ENCODE assay signal across 23 mouse cellular contexts in the genomic region with DNA sequence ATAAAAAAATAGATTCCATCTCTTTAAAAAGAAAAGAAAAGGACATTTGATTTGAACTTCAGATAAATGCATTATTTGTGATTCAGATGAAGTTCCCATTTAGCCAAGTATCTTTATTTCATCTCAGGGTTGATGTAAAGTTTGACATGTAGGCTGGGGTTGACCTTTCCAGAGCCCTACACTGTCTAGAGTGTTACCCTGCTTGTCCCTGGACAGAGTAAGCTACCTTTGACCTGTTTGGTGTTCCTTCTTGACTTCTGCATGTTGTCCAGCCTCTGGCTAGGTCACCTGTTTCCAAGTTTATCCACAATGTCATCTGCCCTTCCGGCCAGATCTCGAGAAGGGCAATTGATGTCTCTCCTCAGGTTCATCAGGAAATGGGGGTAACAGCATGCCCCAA. TPM values are rescaled to one million over a fixed set of nuclear protein-coding genes. Genes with fewer than 3 reads are reported as not detected.
A peak's percentile ranks its signal among the peaks of the same experiment; 100 is the strongest.
DNase-seq lines count a peak whose midpoint lies in the region; ATAC-seq lines count a peak whose summit lies in the region.
"Had no signal": no experiment of that assay in that cellular context is flagged by ENCODE, and none has a peak within 500 bp of the region (broad histone marks: within the 10 kb centered on the region; RNA-seq: fewer than 3 reads in every experiment).

No protein-coding gene starts in this region.

- no peaks in the 10 kb centered on the region for H3K36me3 ChIP-seq in kidney, embryonic 14.5 days (ENCODE audit: control insufficient read depth, insufficient read depth, low read length)
- H3K36me3 ChIP-seq in kidney, embryonic 16.5 days (ENCODE audit: insufficient read depth, low read length) = no peaks in the 10 kb centered on the region
- no peaks in the 10 kb centered on the region for H3K36me3 ChIP-seq in lung, embryonic 16.5 days (ENCODE audit: control insufficient read depth, insufficient read depth, low read length)
- H3K36me3 ChIP-seq: embryonic facial prominence, embryonic 10.5 days; embryonic facial prominence, embryonic 12.5 days; forebrain, embryonic 15.5 days; G1E had no signal

- 38% methylated on average over 2 of the region's 2 CpGs for WGBS in kidney, embryonic 14.5 days
- 15% methylated on average over 2 of the region's 2 CpGs for WGBS in kidney, embryonic 16.5 days
- WGBS in lung, embryonic 16.5 days = 78% methylated on average over 2 of the region's 2 CpGs

- no peak overlapping the region for H3K4me2 ChIP-seq in kidney, embryonic 14.5 days (replicated peaks; ENCODE audit: low read depth, low read length)
- no peak overlapping the region for H3K4me2 ChIP-seq in kidney, embryonic 16.5 days (replicated peaks; ENCODE audit: low read depth, low read length)
- H3K4me2 ChIP-seq in lung, embryonic 16.5 days (ENCODE audit: low read depth, low read length) = no peak overlapping the region
- H3K4me2 ChIP-seq: embryonic facial prominence, embryonic 12.5 days; forebrain, embryonic 13.5 days; forebrain, embryonic 15.5 days had no signal

- no peak for DNase-seq in kidney, adult 8-10 months
- no peak for DNase-seq in kidney, adult 9 months
- no peak for DNase-seq in lung, postnatal 4 days
- DNase-seq: adrenal gland, adult 8-10 months; adrenal gland, postnatal 14 days; B cell, adult 2 months; cerebellum, adult 11-12 months; cerebellum, adult 2 months; cerebellum, adult 9-10 months; cerebellum, postnatal 10 days; cerebellum, postnatal 25 days; forebrain, postnatal 0 days had no signal

- H3K27me3 ChIP-seq in kidney, embryonic 14.5 days (ENCODE audit: control insufficient read depth, insufficient read depth, low read length) = no peaks in the 10 kb centered on the region
- no peaks in the 10 kb centered on the region for H3K27me3 ChIP-seq in kidney, embryonic 16.5 days (ENCODE audit: insufficient read depth, low read length)
- no peaks in the 10 kb centered on the region for H3K27me3 ChIP-seq in lung, embryonic 16.5 days (ENCODE audit: control insufficient read depth, insufficient read depth, low read depth, low read length)
- H3K27me3 ChIP-seq: embryonic facial prominence, embryonic 12.5 days; forebrain, embryonic 15.5 days had no signal

- ATAC-seq in kidney, embryonic 14.5 days (ENCODE audit: low FRiP score, low TSS enrichment) = peak; percentile 62; the same call in 1 of the 2 replicates
- no peak for ATAC-seq in kidney, embryonic 16.5 days (ENCODE audit: low FRiP score, low TSS enrichment)
- ATAC-seq in lung, embryonic 16.5 days (ENCODE audit: low read depth) = no peak
- ATAC-seq: activated CD4-positive, CD25-positive, alpha-beta regulatory T cell, adult 4 months; CD4-positive, CD25-positive, alpha-beta regulatory T cell, adult 4 months; forebrain, embryonic 13.5 days; forebrain, embryonic 15.5 days; forebrain, postnatal 0 days; Patski had no signal

- no peak overlapping the region for H3K9ac ChIP-seq in kidney, embryonic 14.5 days (ENCODE audit: low read depth, low read length)
- H3K9ac ChIP-seq in kidney, embryonic 16.5 days (replicated peaks; ENCODE audit: low read length) = no peak overlapping the region
- H3K9ac ChIP-seq in lung, embryonic 16.5 days (ENCODE audit: low read length) = no peak overlapping the region
- H3K9ac ChIP-seq: embryonic facial prominence, embryonic 12.5 days; forebrain, embryonic 13.5 days; forebrain, embryonic 15.5 days; forebrain, postnatal 0 days had no signal

- peaks cover 9% of the 10 kb centered on the region for H3K4me1 ChIP-seq in kidney, embryonic 14.5 days (ENCODE audit: control insufficient read depth, insufficient read depth, low read length)
- H3K4me1 ChIP-seq in kidney, embryonic 16.5 days (ENCODE audit: insufficient read depth, low read length) = peaks cover 9% of the 10 kb centered on the region
- no peaks in the 10 kb centered on the region for H3K4me1 ChIP-seq in lung, embryonic 16.5 days (replicated peaks; ENCODE audit: control insufficient read depth, insufficient read depth, low read length)
- H3K4me1 ChIP-seq: embryonic facial prominence, embryonic 12.5 days; forebrain, embryonic 13.5 days; forebrain, embryonic 15.5 days had no signal

- H3K9me3 ChIP-seq in kidney, embryonic 14.5 days (ENCODE audit: control insufficient read depth, low read length) = no peaks in the 10 kb centered on the region
- no peaks in the 10 kb centered on the region for H3K9me3 ChIP-seq in kidney, embryonic 16.5 days (ENCODE audit: low read length)
- H3K9me3 ChIP-seq in lung, embryonic 16.5 days (ENCODE audit: control insufficient read depth, low read length) = no peaks in the 10 kb centered on the region
- H3K9me3 ChIP-seq: embryonic facial prominence, embryonic 10.5 days; embryonic facial prominence, embryonic 12.5 days; forebrain, embryonic 13.5 days; forebrain, embryonic 15.5 days; G1E had no signal

- no peak overlapping the region for H3K4me3 ChIP-seq in kidney, embryonic 14.5 days (ENCODE audit: low read length)
- no peak overlapping the region for H3K4me3 ChIP-seq in kidney, embryonic 16.5 days (ENCODE audit: low read length)
- no peak overlapping the region for H3K4me3 ChIP-seq in lung, embryonic 16.5 days (ENCODE audit: low read length)
- H3K4me3 ChIP-seq: embryonic facial prominence, embryonic 10.5 days; embryonic facial prominence, embryonic 12.5 days; forebrain, embryonic 13.5 days; forebrain, embryonic 15.5 days had no signal

- H3K27ac ChIP-seq in kidney, embryonic 14.5 days (ENCODE audit: low read depth, low read length) = 0 out of 2 replicates have a peak overlapping the region, but pooled peaks have one; percentile 20
- H3K27ac ChIP-seq in kidney, embryonic 16.5 days (ENCODE audit: low read length) = peak overlapping the region; percentile 69
- H3K27ac ChIP-seq in lung, embryonic 16.5 days (ENCODE audit: low read length) = peak overlapping the region; percentile 20
- H3K27ac ChIP-seq: embryonic facial prominence, embryonic 10.5 days; embryonic facial prominence, embryonic 12.5 days; forebrain, embryonic 13.5 days; forebrain, embryonic 15.5 days had no signal

RNA-seq across cellular contexts. Expression of a gene that starts 12.7 kb away (rescaled TPM):
- polyA plus RNA-seq in kidney, embryonic 14.5 days (2014; fragmentation: Nextera tagmentation; extraction: Ambion mirVana) = 2.2 and 3.0 TPM in 2 replicates
- polyA plus RNA-seq in kidney, embryonic 16.5 days (2015; fragmentation: Nextera tagmentation; extraction: Ambion mirVana) = 3.2 and 4.2 TPM in 2 replicates
- 3.0 and 3.2 TPM in 2 replicates for polyA plus RNA-seq in lung, embryonic 16.5 days (2015; fragmentation: Nextera tagmentation; extraction: Ambion mirVana)
- polyA plus RNA-seq: CD4-positive, CD25-positive, alpha-beta regulatory T cell, adult 4 months; G1E had no signal
